Mouse (Mus musculus): Measurements from ENCODE around the gene Pdk2.

Pdk2 gene

GRCm38 (mm10) chr11:95041139-95041609, at the start of gene Pdk2:
Pdk2 (minus strand) TSS chr11:95041354.
- DNase-seq, result peak; percentile 97

DNA sequence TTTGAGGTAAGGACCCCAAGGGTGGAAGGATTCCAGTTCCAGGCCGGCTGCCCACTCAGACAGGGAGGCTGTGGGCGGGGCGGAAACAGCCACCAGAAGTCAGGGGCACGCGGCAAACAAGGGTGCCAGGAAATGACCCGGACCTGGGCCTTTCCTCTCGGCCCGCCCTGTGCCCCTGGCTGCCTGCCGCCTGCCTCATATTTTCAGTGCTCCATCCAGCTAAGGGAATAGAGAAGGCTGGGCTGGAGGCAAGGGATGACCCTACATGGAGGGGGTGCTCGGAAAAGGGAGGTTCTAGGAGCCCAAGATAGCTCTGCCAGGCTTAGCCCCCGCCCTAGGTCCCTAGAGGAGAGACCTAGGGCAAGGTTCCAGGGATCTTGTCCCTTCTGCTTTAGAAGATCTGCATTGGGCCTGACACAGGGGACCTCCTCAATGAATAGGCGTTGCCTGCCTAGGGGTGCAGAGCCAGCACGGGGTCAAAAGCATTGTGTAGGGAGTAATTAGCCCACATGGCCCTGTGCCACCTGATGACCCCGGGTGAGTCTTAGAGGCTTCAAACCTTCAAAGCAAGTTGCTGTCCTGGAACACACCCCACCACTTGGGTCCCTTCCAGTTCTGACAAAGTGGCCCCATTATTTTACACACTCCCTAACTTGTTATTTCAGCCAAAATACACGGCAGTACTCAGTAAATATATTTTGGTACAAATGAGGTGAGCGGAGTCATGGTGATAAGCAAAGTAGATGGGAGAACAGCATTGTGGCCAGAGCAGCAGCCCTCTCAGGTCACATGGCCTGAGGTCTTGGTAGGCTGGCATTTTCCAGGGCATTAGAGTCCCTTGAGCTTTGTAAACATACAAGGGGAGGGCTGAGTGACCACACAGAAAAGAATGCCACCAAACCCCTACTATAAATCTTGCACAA, 48.0 kb upstream of the Pdk2 start:
- DNase-seq, result no peak

DNA sequence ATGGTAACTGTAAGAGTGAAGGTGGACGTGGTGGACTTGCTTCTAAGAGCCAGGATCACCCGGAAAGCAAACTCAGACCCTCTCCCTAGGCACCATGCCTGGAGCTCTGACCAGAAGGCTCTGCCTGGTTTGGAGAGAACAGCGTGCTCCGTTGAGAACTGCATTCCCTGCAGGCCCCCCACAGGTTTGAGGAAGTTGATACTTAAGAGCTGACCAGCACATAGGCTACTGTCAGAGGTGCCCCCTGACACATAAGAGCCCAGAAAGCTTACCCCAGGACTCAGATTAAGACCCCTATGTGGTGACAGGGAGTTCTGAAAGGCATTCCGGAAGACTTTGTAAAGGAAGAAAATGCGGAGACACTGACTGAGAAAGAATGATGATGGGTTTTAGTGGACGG, 47.1 kb upstream of the Pdk2 start:
- no peak for DNase-seq

GRCm38 (mm10) chr11:95087301-95088228, 46.4 kb upstream of the Pdk2 start:
- DNase-seq, result no peak

DNA sequence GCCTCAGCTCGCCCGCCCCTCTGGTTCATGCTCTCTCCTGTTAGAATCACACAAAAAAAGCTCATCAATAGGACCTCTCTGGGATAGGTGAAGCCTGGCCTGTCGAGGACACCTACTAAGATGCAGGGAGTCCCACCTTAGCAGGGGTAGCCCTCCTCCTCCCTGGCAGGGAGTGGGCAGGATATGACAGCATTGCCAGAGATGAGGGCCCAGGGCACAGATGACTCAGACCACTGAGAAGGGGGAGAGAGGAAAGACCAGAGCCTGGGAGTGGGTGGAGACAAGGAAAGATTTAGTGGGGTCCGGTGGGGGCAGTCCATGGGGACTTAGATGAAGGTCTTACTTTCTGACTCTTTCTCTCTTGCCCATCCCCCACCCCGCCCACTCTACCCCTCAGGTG, 45.1 kb upstream of the Pdk2 start:
- no peak for DNase-seq

DNA sequence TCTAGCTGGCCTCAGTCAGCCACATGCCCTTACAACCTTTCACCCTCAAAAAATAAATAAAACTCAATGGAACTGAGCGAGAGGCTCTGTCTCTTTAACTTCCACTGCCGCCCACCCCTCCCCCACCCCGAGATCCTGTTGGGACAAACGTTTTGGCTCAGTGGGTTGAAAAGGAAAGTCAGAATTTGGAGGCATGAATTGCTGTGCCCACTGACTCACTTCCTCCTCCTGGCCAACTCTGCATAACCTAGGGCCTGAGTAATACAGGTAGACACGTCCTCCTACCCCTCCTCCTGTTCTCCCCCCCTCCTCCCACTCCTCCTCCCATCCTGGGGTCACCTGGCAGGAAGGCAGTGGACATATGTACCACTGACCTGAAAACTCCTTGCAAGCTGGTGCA, 44.6 kb upstream of the Pdk2 start:
- DNase-seq, result no peak

- no peak for DNase-seq
These were observed 43.7 kb upstream of the Pdk2 start for GRCm38 (mm10) chr11:95084811-95085382.

GRCm38 (mm10) chr11:95084175-95084574, 43.0 kb upstream of the Pdk2 start:
- no peak for DNase-seq

GRCm38 (mm10) chr11:95082896-95083295, 41.7 kb upstream of the Pdk2 start:
- no peak for DNase-seq

DNA sequence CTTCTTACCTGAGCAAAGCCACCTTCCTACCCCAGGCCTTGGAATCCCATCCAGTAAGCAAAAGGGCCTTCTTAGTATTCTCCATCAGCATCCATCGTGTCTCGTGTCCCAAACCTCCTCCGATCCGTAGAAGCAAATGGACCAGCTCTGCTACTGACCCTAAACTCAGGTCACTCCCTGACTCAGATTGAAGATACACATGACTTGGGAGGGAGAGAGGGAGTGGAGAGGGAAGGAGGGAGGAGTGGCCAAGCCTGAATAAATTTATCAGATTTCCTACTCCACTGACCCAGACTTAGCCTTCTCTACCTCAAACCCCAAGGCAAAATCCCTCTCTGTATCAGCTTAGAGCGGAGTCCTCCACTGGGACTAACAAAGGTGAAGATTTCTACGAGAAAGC, 39.6 kb upstream of the Pdk2 start:
- no peak for DNase-seq

GRCm38 (mm10) chr11:95079256-95079875, 38.2 kb upstream of the Pdk2 start:
- no peak for DNase-seq

- DNase-seq, result no peak
These were observed 36.8 kb upstream of the Pdk2 start for GRCm38 (mm10) chr11:95077956-95078355.

DNA sequence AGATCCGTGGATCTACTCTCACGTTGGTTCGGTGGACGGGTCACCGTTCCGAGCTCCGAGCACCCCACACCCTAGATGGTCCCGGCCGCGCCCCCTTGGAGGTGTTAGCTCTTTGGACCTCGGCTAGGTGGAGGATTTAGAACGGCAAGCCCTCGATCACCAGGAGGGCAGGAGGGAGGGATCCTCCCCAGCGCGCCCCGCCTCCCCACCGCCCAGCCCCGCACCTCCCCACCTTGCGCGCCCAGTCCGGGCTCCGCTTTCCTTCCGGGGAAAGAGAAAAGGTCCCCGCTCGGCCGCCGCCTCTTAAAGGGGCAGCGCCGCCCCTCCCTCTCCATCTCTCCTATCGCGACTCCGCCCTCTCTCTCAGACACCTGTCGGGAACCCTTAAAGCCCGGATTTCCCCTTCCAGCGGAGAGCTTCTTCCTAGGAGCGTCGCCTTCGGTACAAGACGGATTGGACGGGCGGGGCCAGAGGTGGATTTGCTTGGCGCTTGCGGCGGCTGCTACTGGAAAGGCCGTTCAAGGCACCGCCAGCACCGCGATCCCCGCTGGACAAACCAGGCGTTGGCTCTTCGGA, 35.5 kb upstream of the Pdk2 start, which contains the start of gene Itga3:
Gene Itga3 (minus strand): TSS at position 266 of the 576 bp plus-strand sequence.
- DNase-seq, result peak; percentile 74

DNA sequence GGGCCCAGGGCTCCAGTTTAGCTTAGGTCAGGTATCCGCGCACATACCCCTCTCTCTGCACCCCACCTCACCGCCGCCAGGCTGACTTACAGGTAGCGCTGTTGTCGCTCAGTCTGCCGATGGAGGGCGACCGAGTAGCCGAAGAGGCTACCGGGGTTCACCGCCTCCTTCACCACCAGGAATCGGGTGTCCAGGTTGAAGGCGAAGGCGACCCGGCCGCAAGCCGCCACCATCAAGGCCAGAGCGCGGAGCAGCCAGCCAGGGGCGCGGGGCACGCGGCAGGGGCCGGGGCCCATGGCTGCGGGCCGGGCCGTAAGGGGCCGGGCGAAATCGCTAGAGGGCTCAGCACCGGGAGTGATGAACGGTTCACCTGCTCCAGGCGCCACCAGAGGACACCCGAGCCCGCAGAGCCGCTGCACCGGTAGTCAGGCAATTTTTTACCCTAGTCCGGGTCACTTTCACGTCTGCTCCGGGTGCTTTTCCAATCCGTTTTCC, 34.9 kb upstream of the Pdk2 start:
- peak; percentile 75 for DNase-seq

- DNase-seq, result no peak
These were observed 34.3 kb upstream of the Pdk2 start for GRCm38 (mm10) chr11:95075197-95076040.

DNA sequence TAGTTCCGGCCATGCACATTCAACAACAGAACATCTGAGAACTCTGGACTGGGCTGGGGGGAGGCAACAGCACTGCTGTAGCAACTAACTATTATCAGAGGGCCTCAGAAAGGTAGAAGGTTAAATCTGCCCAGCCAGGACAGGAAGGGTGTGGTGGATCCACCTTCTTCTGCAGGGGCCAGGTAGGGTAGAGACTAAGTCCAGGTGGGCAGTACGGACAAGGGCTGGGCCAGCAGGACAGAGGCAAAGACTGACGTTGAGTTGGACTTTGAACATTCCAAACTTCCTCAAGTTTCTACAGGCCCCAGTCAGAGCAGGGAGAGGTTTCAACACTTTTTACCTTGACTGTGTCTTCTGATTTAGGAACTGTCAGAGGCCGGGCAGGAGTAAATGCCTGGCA, 33.5 kb upstream of the Pdk2 start:
- DNase-seq, result no peak

- DNase-seq, result no peak
These were observed 32.7 kb upstream of the Pdk2 start for GRCm38 (mm10) chr11:95073835-95074234.

DNA sequence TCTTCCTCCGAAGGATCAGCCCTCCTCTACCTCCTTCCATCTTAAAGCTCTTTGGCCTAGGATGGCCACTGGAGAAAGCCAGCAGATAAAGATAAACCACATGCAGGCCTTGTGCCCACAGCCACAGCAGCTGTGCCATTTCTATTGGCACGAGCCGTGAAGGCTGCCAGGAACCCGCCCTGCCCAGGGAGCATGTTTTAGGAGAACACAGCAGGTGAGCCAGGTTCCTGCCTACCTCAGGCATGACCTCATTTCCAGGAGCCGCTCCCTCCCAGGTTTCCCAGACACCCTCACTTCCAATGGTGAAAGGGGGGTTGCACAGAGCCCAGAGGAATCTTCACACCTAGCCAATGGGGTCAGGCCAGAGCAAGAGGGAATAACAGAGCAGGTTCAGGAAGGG, 31.6 kb upstream of the Pdk2 start:
- DNase-seq, result peak; percentile 83

- DNase-seq, result no peak
These were observed 31.0 kb upstream of the Pdk2 start for GRCm38 (mm10) chr11:95072136-95072535.

GRCm38 (mm10) chr11:95071266-95071665, 30.1 kb upstream of the Pdk2 start:
- no peak for DNase-seq

All from cerebellum, adult 11 months (tissue).